Mouse (Mus musculus): Measurements from ENCODE around the gene Coro1c. TPM values are rescaled to one million over a fixed set of nuclear protein-coding genes. Genes with fewer than 3 reads are reported as not detected.

Gene Coro1c
- total RNA-seq, 1 experiment from 2014 or later, result 52.9 TPM

- no peak for DNase-seq
These were observed 23.8 kb downstream of the Coro1c start for GRCm38 (mm10) chr5:113884750-113885149.

DNA sequence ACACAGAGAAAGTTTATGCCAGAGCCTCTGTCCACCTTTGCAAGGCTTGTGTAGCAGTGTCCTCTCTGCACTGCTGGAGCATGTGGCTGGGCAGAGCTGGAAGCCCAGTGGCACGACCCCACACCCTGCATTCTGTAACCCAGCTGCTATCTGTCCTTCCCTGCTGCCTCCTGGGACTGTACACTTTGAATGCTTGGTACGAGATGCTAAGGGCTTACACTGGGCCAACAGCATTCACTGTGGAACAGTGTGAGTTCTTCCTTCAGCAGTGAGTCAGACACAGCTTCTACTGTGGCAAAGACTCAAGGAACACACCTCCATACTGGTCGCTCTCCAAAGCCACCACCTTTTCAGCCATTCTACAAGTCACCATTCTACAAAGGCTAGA, 25.2 kb downstream of the Coro1c start:
- DNase-seq, result no peak

GRCm38 (mm10) chr5:113882566-113883383, 25.8 kb downstream of the Coro1c start:
- DNase-seq, result no peak

- no peak for DNase-seq
These were observed 27.4 kb downstream of the Coro1c start for GRCm38 (mm10) chr5:113881136-113881535.

- DNase-seq, result no peak
These were observed 29.5 kb downstream of the Coro1c start for GRCm38 (mm10) chr5:113878943-113879617.

DNA sequence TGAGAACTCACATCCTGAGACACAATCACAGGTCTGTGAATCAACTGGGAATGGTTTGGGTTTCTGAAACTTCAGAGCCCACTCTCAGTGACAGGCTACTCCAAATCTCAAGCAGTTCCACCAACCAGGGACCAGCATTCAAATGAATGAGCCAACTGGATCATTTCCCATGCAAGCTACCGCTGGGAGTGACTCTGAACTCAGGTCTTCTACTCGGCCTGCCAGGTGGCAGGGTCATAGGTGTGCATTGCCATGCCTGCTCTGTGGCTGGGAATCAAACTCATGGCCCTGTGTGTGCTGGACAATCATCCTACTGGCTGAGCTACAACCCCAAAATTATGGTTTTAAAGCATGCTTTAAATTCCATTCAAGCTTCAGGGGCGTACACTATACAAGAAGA, 31.0 kb downstream of the Coro1c start:
- no peak for DNase-seq

GRCm38 (mm10) chr5:113876176-113876575, 32.4 kb downstream of the Coro1c start:
- DNase-seq, result no peak

DNA sequence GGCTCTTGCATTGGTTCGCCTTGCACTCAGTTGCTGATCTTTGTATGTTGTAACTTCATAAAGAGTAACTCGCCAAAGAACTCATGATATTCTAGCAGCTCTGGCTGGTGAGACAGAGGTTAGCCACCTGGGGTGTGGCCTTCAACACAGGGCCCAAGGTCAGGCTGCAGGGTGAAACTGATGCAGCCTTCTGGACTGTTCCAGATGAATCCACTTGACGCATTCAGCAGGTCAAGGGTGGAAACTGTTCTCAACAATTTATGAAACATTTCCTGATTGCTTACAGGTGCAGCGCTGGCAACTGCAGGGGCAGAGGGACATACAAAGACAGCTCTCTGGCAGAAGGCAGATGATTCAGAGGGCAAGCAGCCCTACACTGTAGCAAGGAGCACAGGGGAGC, 32.9 kb downstream of the Coro1c start:
- no peak for DNase-seq

- no peak for DNase-seq
These were observed 34.2 kb downstream of the Coro1c start for GRCm38 (mm10) chr5:113874063-113875024.

- DNase-seq, result peak; percentile 89
These were observed 35.3 kb downstream of the Coro1c start for GRCm38 (mm10) chr5:113872936-113873912.

DNA sequence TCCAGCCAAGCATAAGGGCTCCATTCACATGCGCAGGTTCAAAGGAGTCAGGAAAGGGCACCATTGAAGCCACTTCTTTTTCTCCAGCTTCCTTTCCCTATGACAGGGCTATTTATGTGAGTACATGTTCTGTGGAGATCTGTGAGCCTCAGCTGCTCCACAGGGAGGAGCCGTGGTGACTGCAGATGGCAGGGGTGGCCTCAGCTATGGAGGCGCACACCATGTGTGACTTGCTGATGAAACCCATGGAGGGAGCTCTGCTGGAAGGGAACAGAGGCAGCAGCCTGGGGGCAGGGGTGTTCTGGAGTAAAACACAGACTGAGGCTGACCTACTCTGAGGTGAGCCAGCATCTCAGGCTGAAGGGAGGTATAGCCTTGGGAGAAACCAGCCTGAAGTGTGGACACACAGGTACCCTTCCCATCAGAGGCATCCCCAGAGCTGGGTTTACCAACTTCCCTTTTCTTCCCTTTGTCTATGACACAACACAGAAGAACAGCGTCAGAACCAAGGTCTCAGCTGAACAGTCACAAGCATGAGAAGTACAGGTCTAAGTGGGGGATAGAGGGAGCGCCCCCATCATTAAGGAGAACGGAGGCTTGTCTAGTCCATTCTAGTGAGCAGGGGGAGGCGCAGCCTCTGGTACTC, 36.5 kb downstream of the Coro1c start:
- no peak for DNase-seq

DNA sequence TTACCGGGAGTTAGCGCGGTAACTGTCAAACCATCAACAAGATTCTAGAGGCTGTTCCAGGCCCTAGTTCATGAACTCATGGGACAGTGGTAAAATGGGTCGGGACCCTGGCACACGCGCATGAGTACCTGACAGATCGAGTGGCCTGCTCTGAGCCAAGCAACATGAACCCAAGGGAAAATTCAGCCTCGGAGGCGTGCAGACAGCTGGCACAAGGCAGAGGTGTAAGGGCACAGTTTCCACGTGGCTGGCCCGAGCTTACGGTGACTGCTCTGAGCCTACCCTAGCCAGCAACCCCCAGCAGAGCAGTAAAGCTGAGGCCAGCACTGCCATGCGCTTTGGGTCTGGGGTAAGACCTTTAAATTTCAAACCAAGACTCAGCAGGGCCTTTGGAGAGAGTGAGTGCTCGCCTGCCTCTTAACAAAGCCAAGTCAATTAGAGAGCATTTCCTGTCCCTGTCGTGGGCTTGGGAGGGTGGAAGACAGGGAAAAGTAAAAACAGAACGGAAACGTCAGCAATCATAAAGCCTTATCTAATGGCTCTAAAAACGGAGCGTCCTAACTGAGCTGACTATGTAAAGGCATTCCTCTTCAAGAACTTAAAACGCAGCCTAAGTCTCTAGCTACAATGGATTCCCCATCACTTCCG, 38.0 kb downstream of the Coro1c start:
- peak; percentile 40 for DNase-seq

DNA sequence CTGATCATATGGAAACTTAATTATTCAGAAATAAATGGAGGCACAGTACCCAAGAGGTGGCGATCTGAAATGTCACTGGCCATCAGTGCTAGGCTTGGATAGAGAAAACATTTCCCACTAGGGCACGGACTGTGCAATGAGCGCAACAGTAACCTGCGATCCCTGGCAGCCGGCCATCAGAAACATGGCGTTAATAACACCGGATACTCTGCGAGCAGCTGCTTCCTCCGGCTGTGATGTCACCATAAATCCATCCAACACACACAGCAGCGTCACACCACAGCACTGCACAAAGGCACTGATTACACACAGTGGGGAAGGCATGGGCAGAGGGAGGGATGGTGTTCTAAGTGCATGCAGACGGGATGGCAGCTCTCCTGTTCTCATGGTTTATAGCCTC, 39.4 kb downstream of the Coro1c start:
- DNase-seq, result peak; percentile 80

GRCm38 (mm10) chr5:113864992-113865391, 43.6 kb downstream of the Coro1c start:
- DNase-seq, result no peak

- no peak for DNase-seq
These were observed 44.6 kb downstream of the Coro1c start for GRCm38 (mm10) chr5:113863994-113864393.

DNA sequence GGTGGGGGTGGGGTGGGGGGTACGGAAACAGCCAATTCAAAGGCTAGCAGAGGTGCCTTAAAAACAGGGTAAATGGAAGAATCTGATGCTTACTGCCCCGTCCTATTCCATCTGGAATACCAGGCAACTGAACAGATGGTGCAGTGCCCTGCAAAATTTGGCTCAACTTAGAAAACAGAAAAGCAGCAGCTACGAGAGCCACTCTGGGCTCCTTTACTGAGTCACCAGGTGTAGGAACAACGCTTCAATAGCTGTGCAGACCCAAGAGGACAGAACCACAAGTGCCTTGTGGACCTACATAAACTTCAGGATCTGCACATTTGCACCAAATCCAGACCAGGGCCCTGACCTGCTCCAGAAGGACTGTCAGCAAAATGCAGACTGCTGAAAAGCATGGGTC, 46.1 kb downstream of the Coro1c start:
- DNase-seq, result no peak

GRCm38 (mm10) chr5:113861294-113861693, 47.3 kb downstream of the Coro1c start:
- DNase-seq, result peak; percentile 46

DNA sequence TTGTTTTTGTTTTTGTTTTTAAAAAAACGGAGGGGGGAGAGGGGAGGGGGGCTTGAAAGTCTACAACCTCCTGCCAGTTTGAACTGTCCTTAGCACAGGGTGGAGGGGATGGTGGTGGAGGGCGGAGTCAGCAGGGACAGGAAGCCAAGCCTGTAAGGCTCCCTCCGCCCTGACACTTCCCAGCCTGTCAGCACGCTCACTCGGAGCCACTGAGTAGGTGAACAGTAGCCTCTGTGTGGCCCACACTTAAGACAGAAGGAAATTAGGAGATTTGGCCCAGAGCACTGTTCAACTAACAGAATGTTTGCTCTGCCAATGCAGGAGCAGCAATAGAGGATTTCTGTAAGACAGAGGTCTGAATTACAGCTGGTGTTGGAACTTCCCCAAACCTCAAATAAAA, 49.6 kb downstream of the Coro1c start:
- peak; percentile 56 for DNase-seq

- no peak for DNase-seq
These were observed 50.0 kb downstream of the Coro1c start for GRCm38 (mm10) chr5:113858550-113858949.

DNA sequence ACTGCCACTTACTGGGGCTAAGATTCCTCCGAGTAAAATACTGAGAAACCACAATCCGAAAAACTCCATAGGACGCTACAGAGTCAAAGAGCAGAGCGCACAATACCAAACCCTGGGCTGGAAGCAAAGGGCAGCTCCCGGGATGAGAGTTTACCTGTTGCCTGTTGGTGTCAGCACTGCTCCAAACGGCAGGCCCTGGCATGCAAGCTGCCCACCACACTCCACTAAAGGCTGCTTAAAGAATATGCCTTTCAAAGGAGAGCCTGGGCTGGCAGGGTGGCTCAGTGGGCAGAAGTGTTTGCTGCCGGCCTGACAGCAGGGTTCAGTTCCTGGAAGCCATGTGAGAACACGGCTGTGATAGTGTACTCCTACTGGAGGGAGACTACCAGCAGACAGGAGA, 50.9 kb downstream of the Coro1c start:
- peak; percentile 42 for DNase-seq
